Mouse (Mus musculus) midbrain, embryonic 16.5 days (tissue): Measurements from ENCODE around the gene Cxcl12. TPM values are rescaled to one million over a fixed set of nuclear protein-coding genes. Genes with fewer than 3 reads are reported as not detected.

Experiments used
- ATAC-seq: fragments of 200-750 bp; cut with Nextera tagmentation; 2 replicates; pipeline ENCODE4 v1.8.0; 2017; ENCODE audit warnings: moderate TSS enrichment
- H3K27ac ChIP-seq: fragments of 300-500 bp; sonication (generic); 2 replicates; pipeline ENCODE4 v1.5.1; 2014; ENCODE audit warnings: mild to moderate bottlenecking, low read length, mixed read lengths
- H3K27me3 ChIP-seq: fragments of 300-500 bp; sonication (generic); 2 replicates; pipeline ENCODE4 v1.6.1; 2014; ENCODE audit warnings: low read depth, low read length, mixed read lengths; ENCODE audit not compliant: control insufficient read depth, insufficient read depth
- H3K36me3 ChIP-seq: fragments of 300-500 bp; sonication (generic); 2 replicates; pipeline ENCODE4 v1.6.1; 2014; ENCODE audit warnings: mild to moderate bottlenecking, low read length, moderate library complexity, mixed read lengths; ENCODE audit not compliant: control insufficient read depth, insufficient read depth
- H3K4me1 ChIP-seq: fragments of 300-500 bp; sonication (generic); 2 replicates; pipeline ENCODE4 v1.6.1; 2014; ENCODE audit warnings: mild to moderate bottlenecking, low read length, mixed read lengths; ENCODE audit not compliant: control insufficient read depth, insufficient read depth
- H3K4me2 ChIP-seq: fragments of 300-500 bp; sonication (generic); 2 replicates; pipeline ENCODE4 v1.6.1; 2014; ENCODE audit warnings: mild to moderate bottlenecking, low read length, mixed read lengths
- H3K4me3 ChIP-seq: fragments of 300-500 bp; sonication (generic); 2 replicates; pipeline ENCODE4 v1.5.1; 2014; ENCODE audit warnings: low read depth, mild to moderate bottlenecking, low read length, moderate library complexity, mixed read lengths
- H3K9ac ChIP-seq: fragments of 300-500 bp; sonication (generic); 2 replicates; pipeline ENCODE4 v1.6.1; 2014; ENCODE audit warnings: low read depth, low read length, mixed read lengths
- H3K9me3 ChIP-seq: fragments of 300-500 bp; sonication (generic); replicated peaks from 2 replicates; pipeline ENCODE4 v1.6.1; 2014; ENCODE audit warnings: mild to moderate bottlenecking, low read length, mixed read lengths; ENCODE audit not compliant: control insufficient read depth, poor library complexity, severe bottlenecking
- WGBS: fragments of 180-500 bp; shearing (Covaris S2); extraction: QIAGEN DNeasy Blood & Tissue Kit; methylation state at CpG from one replicate; pipeline ENCODE4 v1.1.7; 2014; 5-methylcytosine and 5-hydroxymethylcytosine counted together
- polyA plus RNA-seq: library from polyadenylated mRNA; unstranded; fragments of >200 nt; fragmentation: Nextera tagmentation; extraction: Ambion mirVana; gene quantifications from 2 replicates; pipeline ENCODE4 v1.2.1, GENCODE M21; 2015

The Cxcl12 gene
- polyA plus RNA-seq, result 51.5 and 52.0 TPM in 2 replicates

DNA sequence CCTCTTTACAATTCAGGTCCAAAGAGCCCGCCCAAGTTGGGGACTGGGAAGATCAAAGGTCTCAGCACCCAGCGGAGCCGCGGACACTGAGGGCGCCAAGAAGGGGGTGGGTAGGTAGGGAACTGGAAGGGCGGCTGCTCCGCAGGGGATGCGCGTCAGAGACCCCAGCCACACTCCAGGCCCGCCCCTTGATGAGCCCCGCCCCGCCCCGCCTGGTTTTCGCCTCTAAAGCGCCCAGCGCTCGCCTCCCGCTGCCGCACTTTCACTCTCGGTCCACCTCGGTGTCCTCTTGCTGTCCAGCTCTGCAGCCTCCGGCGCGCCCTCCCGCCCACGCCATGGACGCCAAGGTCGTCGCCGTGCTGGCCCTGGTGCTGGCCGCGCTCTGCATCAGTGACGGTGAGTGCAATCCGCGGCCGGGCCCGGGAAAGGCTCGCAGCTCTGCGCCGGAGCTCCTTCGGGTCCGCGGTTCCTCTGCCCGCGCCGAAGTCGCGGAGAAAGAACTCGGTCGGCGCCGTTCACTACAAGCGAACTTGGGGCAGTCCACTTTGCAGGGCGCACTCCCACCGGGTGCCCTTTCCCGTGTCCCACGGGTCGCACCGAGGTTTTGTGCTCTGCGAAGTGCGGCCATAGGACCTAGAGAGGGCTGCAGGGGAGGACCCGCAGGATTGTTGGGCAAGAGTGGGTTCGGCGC is at the start of gene Cxcl12:
Gene Cxcl12 (plus strand): TSS at position 215 of the 691 bp plus-strand sequence.
- H3K27ac ChIP-seq, result no peak within 1 kb of the TSS
- H3K27me3 ChIP-seq, result peaks cover 47% of the 10 kb centered on the region

DNA sequence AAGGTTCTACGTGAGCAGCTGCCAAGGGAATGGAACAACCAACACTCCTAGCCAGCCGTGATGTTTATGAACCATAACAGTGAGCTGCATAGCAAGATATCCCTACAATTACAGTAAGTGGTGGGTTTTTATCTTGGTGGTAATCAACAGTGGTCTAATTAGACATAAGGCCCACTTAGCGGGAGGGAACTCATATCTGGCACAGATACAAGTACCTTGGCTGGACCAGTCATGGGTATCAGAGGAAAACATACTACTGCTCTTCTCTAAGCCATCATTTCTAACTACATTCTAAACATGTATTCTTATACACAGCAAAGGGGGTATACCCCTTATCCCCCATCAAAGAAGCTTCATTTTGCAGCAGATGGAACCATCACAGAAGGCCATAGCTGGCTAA is 46.3 kb upstream of the Cxcl12 start:
- Histone ChIP-seq H3K27me3 (no peaks in the 10 kb centered on the region), H3K36me3 (no peaks in the 10 kb centered on the region)

More for the DNA sequence above, at the start of gene Cxcl12:
- H3K4me2 ChIP-seq, result peak within 1 kb of the TSS; percentile 96
- H3K36me3 ChIP-seq, result no peaks in the 10 kb centered on the region
- peaks cover 22% of the 10 kb centered on the region for H3K4me1 ChIP-seq
- peak within 1 kb of the TSS; percentile 66 for H3K9ac ChIP-seq
- peak; percentile 46 for ATAC-seq
- no peaks in the 10 kb centered on the region for H3K9me3 ChIP-seq
- peak within 1 kb of the TSS; percentile 55 for H3K4me3 ChIP-seq
- under 1% methylated on average over 55 of the region's 64 CpGs for WGBS

DNA sequence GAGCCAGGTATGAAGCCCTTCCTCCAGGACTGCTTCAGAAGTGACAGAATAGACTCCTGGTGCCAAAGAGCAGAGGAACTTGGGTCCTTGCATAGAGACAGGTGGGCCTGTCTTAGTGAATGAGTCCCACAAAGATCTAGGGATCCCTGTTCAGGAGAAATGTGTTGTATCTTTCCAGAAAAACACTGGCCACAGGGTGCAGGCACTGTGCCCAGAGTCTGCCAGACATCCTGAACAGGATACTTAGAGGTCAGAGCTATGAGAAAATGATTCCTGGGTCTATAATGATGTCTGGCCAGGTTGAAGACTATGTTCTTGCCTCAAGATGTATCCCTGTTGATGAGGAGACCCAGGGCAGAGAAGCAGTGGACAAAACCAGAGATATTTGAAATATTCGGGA is 42.0 kb upstream of the Cxcl12 start:
- Histone ChIP-seq H3K4me1 (0 out of 2 replicates have a peak, but pooled peaks cover 2% of the 10 kb centered on the region), H3K27me3 (no peaks in the 10 kb centered on the region), H3K9ac (no peak overlapping the region), H3K4me2 (no peak overlapping the region), H3K4me3 (no peak overlapping the region), H3K27ac (no peak overlapping the region), H3K36me3 (no peaks in the 10 kb centered on the region), H3K9me3 (no peaks in the 10 kb centered on the region)
- ATAC-seq, result no peak
- 90% methylated on average over 1 of the region's 1 CpGs for WGBS

More for the DNA sequence above, 46.3 kb upstream of the Cxcl12 start:
- Histone ChIP-seq H3K9ac (no peak overlapping the region), H3K4me1 (no peaks in the 10 kb centered on the region), H3K27ac (no peak overlapping the region), H3K9me3 (no peaks in the 10 kb centered on the region), H3K4me2 (no peak overlapping the region), H3K4me3 (no peak overlapping the region)
- 90% methylated on average over 3 of the region's 3 CpGs for WGBS
- no peak for ATAC-seq

DNA sequence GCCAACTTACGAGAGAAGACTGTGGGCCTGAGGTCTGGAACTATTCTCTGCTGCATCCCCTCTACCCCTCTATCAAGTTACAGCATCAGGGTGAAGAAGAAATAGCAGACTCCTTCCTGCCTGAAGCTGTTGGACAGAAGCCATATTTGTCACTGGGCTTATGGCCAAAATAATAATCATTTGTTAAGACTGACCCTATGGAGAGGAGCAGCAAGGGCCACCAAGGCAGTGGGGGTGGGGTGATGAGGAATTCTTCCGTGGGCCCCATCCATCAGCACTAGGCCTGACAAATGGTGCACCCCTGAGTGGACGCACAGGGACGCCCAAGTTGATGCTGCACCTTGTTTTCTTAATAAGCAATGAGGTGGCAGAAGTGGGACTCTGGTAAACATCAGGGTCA is 38.9 kb upstream of the Cxcl12 start:
- no peaks in the 10 kb centered on the region for H3K36me3 ChIP-seq
- H3K27me3 ChIP-seq, result no peaks in the 10 kb centered on the region
- ATAC-seq, result no peak
- H3K4me2 ChIP-seq, result no peak overlapping the region
- 85% methylated on average over 4 of the region's 4 CpGs for WGBS
- no peak overlapping the region for H3K4me3 ChIP-seq
- no peaks in the 10 kb centered on the region for H3K9me3 ChIP-seq
- H3K4me1 ChIP-seq, result 0 out of 2 replicates have a peak, but pooled peaks cover 2% of the 10 kb centered on the region
- H3K9ac ChIP-seq, result no peak overlapping the region
- no peak overlapping the region for H3K27ac ChIP-seq

DNA sequence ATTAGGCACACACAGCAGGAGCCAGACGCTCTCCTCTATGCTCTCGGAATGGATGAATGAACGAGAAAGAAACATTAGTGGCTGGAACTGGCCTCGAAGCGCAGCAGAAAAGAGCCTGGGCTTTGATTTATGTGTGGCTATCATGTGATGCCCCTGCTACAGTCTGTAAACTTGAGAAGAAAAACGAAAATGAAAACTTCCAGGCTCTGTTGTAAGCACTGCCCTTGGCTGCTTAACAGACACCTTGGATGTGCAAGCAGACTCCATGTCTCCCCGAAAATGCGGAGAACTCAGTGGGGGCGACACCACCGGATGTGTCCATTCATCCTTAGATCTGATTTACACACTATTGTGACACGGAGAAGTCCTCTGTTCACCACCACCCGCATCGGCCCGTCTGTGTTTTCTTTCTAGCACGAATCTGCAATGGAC is 37.6 kb upstream of the Cxcl12 start:
- Histone ChIP-seq H3K27me3 (no peaks in the 10 kb centered on the region), H3K27ac (no peak overlapping the region), H3K4me1 (0 out of 2 replicates have a peak, but pooled peaks cover 2% of the 10 kb centered on the region), H3K9me3 (no peaks in the 10 kb centered on the region), H3K4me3 (no peak overlapping the region), H3K36me3 (no peaks in the 10 kb centered on the region), H3K4me2 (peak overlapping the region; percentile 34), H3K9ac (no peak overlapping the region)
- no peak; the same call in 1 of the 2 replicates for ATAC-seq
- WGBS, result 33% methylated on average over 15 of the region's 15 CpGs

DNA sequence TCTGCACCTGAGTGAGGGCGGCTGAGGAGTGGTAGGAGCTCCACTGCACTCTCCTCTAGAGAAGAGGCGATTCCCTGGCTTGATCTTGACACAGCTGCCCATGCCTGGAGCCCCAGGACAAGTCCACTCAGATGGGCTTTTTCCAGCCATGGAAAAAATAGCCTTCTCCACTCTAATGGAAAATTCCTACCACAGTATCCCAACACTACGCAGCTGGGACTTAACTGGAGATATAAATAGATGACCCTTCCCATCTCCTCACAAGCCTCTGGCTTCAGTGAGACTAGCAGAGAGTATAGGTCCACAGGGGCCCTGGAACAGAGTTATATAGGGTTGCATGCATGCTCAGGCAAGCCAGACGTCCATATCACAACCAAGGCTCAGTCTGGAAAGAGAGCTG is 33.8 kb upstream of the Cxcl12 start:
- no peak overlapping the region for H3K27ac ChIP-seq
- no peak overlapping the region for H3K4me3 ChIP-seq
- H3K9me3 ChIP-seq, result no peaks in the 10 kb centered on the region
- WGBS, result 76% methylated on average over 4 of the region's 4 CpGs
- no peaks in the 10 kb centered on the region for H3K27me3 ChIP-seq
- ATAC-seq, result no peak
- no peaks in the 10 kb centered on the region for H3K36me3 ChIP-seq
- H3K4me1 ChIP-seq, result 0 out of 2 replicates have a peak, but pooled peaks cover 2% of the 10 kb centered on the region
- no peak overlapping the region for H3K4me2 ChIP-seq
- no peak overlapping the region for H3K9ac ChIP-seq

DNA sequence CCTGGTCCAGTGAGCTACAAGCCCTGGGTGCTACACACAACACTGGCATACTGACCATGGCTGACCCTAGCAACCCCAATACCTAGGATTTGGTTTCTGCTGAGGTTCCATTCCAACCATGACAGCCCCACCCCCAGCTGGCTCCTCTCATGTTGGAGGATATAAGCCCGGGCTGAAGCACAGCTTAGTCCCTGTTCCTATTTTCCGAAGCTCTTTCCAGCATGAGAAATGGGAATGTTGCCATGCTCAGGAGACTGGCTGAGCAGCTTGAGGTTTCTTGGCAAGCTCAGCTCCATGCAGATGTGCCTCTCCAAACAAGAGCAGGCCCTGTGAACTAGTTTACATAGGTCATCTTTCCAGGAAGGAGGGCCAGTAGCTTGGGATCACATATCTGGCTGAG is 30.6 kb upstream of the Cxcl12 start:
- no peak overlapping the region for H3K4me3 ChIP-seq
- no peak overlapping the region for H3K9ac ChIP-seq
- H3K27ac ChIP-seq, result no peak overlapping the region
- WGBS, result 92% methylated on average over 2 of the region's 2 CpGs
- ATAC-seq, result no peak
- no peaks in the 10 kb centered on the region for H3K36me3 ChIP-seq
- H3K4me2 ChIP-seq, result no peak overlapping the region
- no peaks in the 10 kb centered on the region for H3K27me3 ChIP-seq
- no peaks in the 10 kb centered on the region for H3K9me3 ChIP-seq
- H3K4me1 ChIP-seq, result no peaks in the 10 kb centered on the region

DNA sequence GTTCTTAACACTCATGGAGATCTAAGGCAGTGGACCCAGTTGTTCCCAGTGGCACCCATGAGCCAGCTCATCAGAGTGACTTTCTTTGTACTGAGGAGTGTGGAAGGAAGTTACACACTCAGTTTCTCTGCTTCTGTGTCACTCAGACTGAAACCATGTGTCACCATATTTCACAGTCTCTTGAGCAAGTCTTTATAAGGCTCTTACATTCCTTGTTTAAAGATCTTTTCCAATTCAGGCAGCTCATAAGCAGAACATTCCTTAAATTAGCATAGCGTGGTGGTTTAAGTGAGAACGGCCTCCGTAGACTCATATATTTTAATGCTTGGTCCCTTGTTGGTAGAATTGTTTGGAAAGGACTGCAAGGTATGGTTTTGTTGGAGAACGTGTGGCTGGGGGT is 27.4 kb upstream of the Cxcl12 start:
- H3K4me3 ChIP-seq, result no peak overlapping the region
- H3K27me3 ChIP-seq, result no peaks in the 10 kb centered on the region
- no peak for ATAC-seq
- no peaks in the 10 kb centered on the region for H3K36me3 ChIP-seq
- H3K4me2 ChIP-seq, result no peak overlapping the region
- H3K9me3 ChIP-seq, result no peaks in the 10 kb centered on the region
- H3K27ac ChIP-seq, result no peak overlapping the region
- WGBS, result 92% methylated on average over 4 of the region's 4 CpGs
- no peaks in the 10 kb centered on the region for H3K4me1 ChIP-seq
- H3K9ac ChIP-seq, result no peak overlapping the region

DNA sequence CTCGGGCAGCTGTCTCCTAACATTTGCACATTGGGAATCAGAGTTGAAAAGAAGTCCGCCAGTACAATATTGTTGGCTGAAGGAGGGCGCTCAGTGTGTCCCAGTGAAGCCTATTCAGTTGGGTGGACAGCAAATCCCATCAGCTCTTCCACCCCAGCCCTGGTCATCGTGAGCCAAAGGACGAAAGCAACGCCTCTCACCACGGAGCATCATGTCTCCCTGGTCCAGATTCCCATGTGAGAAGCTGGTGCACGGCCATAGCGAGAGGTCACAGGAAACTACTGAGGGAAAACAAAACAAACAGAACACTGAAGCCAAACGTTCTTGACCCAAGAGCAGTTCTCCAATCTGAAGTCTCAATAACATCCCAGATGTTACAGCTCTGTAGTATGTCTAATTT is 21.4 kb upstream of the Cxcl12 start:
- Histone ChIP-seq H3K4me1 (no peaks in the 10 kb centered on the region), H3K4me2 (no peak overlapping the region), H3K4me3 (no peak overlapping the region), H3K27me3 (no peaks in the 10 kb centered on the region), H3K36me3 (no peaks in the 10 kb centered on the region), H3K27ac (no peak overlapping the region), H3K9me3 (no peaks in the 10 kb centered on the region), H3K9ac (no peak overlapping the region)
- 85% methylated on average over 10 of the region's 10 CpGs for WGBS
- no peak for ATAC-seq
